Mouse (Mus musculus) kidney, adult 8-10 months (tissue): ENCODE measurements around the gene Ntrk3.

Experiments
- DNase-seq, 2 experiments: peaks; one replicate each; pipeline ENCODE4 v3.0.0; 2022

Gene Ntrk3

GRCm38 (mm10) chr7:78719795-78720460 is 17.9 kb downstream of the Ntrk3 start:
- no peak for DNase-seq

- no peak for DNase-seq
These were observed 18.7 kb downstream of the Ntrk3 start for GRCm38 (mm10) chr7:78719117-78719516.

- DNase-seq = no peak
These were observed 19.6 kb downstream of the Ntrk3 start for GRCm38 (mm10) chr7:78718191-78718609.

GRCm38 (mm10) chr7:78707708-78708107 is 30.1 kb downstream of the Ntrk3 start:
- no peak for DNase-seq

GRCm38 (mm10) chr7:78707122-78707521 is 30.7 kb downstream of the Ntrk3 start:
- no peak for DNase-seq

GRCm38 (mm10) chr7:78702676-78703075 is 35.1 kb downstream of the Ntrk3 start:
- no peak for DNase-seq

GRCm38 (mm10) chr7:78695200-78695599 is 42.6 kb downstream of the Ntrk3 start:
- DNase-seq = no peak

- DNase-seq = no peak
These were observed 44.7 kb downstream of the Ntrk3 start for GRCm38 (mm10) chr7:78693148-78693547.

GRCm38 (mm10) chr7:78690956-78691355 is 46.9 kb downstream of the Ntrk3 start:
- no peak for DNase-seq

- no peak for DNase-seq
These were observed 52.9 kb downstream of the Ntrk3 start for GRCm38 (mm10) chr7:78684943-78685342.

- DNase-seq = no peak
These were observed 56.9 kb downstream of the Ntrk3 start for GRCm38 (mm10) chr7:78680871-78681270.

GRCm38 (mm10) chr7:78669407-78669806 is 68.4 kb downstream of the Ntrk3 start:
- no peak for DNase-seq

GRCm38 (mm10) chr7:78668916-78669315 is 68.9 kb downstream of the Ntrk3 start:
- DNase-seq = no peak

- no peak for DNase-seq
These were observed 69.7 kb downstream of the Ntrk3 start for GRCm38 (mm10) chr7:78668003-78668635.

- DNase-seq = no peak
These were observed 77.0 kb downstream of the Ntrk3 start for GRCm38 (mm10) chr7:78660832-78661231.

GRCm38 (mm10) chr7:78659846-78660245 is 78.0 kb downstream of the Ntrk3 start:
- DNase-seq = no peak

- DNase-seq = peak; percentile 28 to 43
These were observed 79.8 kb downstream of the Ntrk3 start for GRCm38 (mm10) chr7:78658026-78658425.

- no peak for DNase-seq
These were observed 81.6 kb downstream of the Ntrk3 start for GRCm38 (mm10) chr7:78656181-78656580.

GRCm38 (mm10) chr7:78653686-78654085 is 84.1 kb downstream of the Ntrk3 start:
- DNase-seq = no peak

- DNase-seq = no peak
These were observed 85.5 kb downstream of the Ntrk3 start for GRCm38 (mm10) chr7:78652296-78652695.

- no peak for DNase-seq
These were observed 86.3 kb downstream of the Ntrk3 start for GRCm38 (mm10) chr7:78651540-78651939.

GRCm38 (mm10) chr7:78643667-78644066 is 94.1 kb downstream of the Ntrk3 start:
- no peak for DNase-seq

- DNase-seq = no peak
These were observed 114.1 kb downstream of the Ntrk3 start for GRCm38 (mm10) chr7:78623686-78624085.

GRCm38 (mm10) chr7:78621115-78621514 is 116.7 kb downstream of the Ntrk3 start:
- no peak for DNase-seq
